Mouse (Mus musculus): ENCODE measurements around the gene Taf1c.

Gene Taf1c

GRCm38 (mm10) chr8:119604996-119605395 is at the start of gene Taf1c:
TSS of gene Taf1c (minus strand) at chr8:119605222.
- peak; percentile 96 for ATAC-seq (ENCODE audit: low TSS enrichment)

- ATAC-seq (ENCODE audit: low TSS enrichment): no peak
These were observed 46.3 kb upstream of the Taf1c start for GRCm38 (mm10) chr8:119651324-119651723.

- no peak for ATAC-seq (ENCODE audit: low TSS enrichment)
These were observed 41.8 kb upstream of the Taf1c start for GRCm38 (mm10) chr8:119646846-119647245.

- ATAC-seq (ENCODE audit: low TSS enrichment): no peak
These were observed 41.2 kb upstream of the Taf1c start for GRCm38 (mm10) chr8:119646197-119646596.

- ATAC-seq (ENCODE audit: low TSS enrichment): no peak
These were observed 40.1 kb upstream of the Taf1c start for GRCm38 (mm10) chr8:119644981-119645597.

GRCm38 (mm10) chr8:119644429-119644960 is 39.5 kb upstream of the Taf1c start:
- ATAC-seq (ENCODE audit: low TSS enrichment): no peak

GRCm38 (mm10) chr8:119642960-119643359 is 37.9 kb upstream of the Taf1c start:
- no peak for ATAC-seq (ENCODE audit: low TSS enrichment)

GRCm38 (mm10) chr8:119641058-119641457 is 36.0 kb upstream of the Taf1c start:
- ATAC-seq (ENCODE audit: low TSS enrichment): no peak

GRCm38 (mm10) chr8:119639798-119640197 is 34.8 kb upstream of the Taf1c start:
- no peak for ATAC-seq (ENCODE audit: low TSS enrichment)

GRCm38 (mm10) chr8:119638261-119638660 is 33.2 kb upstream of the Taf1c start:
- no peak for ATAC-seq (ENCODE audit: low TSS enrichment)

GRCm38 (mm10) chr8:119637381-119637780 is 32.4 kb upstream of the Taf1c start:
- no peak for ATAC-seq (ENCODE audit: low TSS enrichment)

- ATAC-seq (ENCODE audit: low TSS enrichment): no peak
These were observed 31.7 kb upstream of the Taf1c start for GRCm38 (mm10) chr8:119636766-119637165.

GRCm38 (mm10) chr8:119635958-119636357 is 30.9 kb upstream of the Taf1c start:
- ATAC-seq (ENCODE audit: low TSS enrichment): peak; percentile 54

GRCm38 (mm10) chr8:119635378-119635777 is 30.4 kb upstream of the Taf1c start, which contains the start of gene Kcng4:
TSS of gene Kcng4 (minus strand) at chr8:119635680.
- ATAC-seq (ENCODE audit: low TSS enrichment): no peak

GRCm38 (mm10) chr8:119634616-119635336 is 29.8 kb upstream of the Taf1c start:
- ATAC-seq (ENCODE audit: low TSS enrichment): peak; percentile 81

- ATAC-seq (ENCODE audit: low TSS enrichment): peak; percentile 51
These were observed 27.9 kb upstream of the Taf1c start for GRCm38 (mm10) chr8:119632909-119633308.

- ATAC-seq (ENCODE audit: low TSS enrichment): no peak
These were observed 27.2 kb upstream of the Taf1c start for GRCm38 (mm10) chr8:119632246-119632645.

- no peak for ATAC-seq (ENCODE audit: low TSS enrichment)
These were observed 25.8 kb upstream of the Taf1c start for GRCm38 (mm10) chr8:119630841-119631240.

GRCm38 (mm10) chr8:119627613-119628359 is 22.8 kb upstream of the Taf1c start:
- no peak for ATAC-seq (ENCODE audit: low TSS enrichment)

GRCm38 (mm10) chr8:119627199-119627598 is 22.2 kb upstream of the Taf1c start:
- ATAC-seq (ENCODE audit: low TSS enrichment): no peak

- ATAC-seq (ENCODE audit: low TSS enrichment): no peak
These were observed 20.8 kb upstream of the Taf1c start for GRCm38 (mm10) chr8:119625788-119626187.

GRCm38 (mm10) chr8:119624916-119625315 is 19.9 kb upstream of the Taf1c start:
- ATAC-seq (ENCODE audit: low TSS enrichment): no peak

All from frontal cortex, adult (tissue).